Mouse (Mus musculus): ENCODE measurements at regions not wholly inside any gene's neighbourhood (a gene's known extent, or its start where the extent isn't known, plus 50 kb on each side); places are given as distances from the start of the nearest gene placed in this dataset.

DNA sequence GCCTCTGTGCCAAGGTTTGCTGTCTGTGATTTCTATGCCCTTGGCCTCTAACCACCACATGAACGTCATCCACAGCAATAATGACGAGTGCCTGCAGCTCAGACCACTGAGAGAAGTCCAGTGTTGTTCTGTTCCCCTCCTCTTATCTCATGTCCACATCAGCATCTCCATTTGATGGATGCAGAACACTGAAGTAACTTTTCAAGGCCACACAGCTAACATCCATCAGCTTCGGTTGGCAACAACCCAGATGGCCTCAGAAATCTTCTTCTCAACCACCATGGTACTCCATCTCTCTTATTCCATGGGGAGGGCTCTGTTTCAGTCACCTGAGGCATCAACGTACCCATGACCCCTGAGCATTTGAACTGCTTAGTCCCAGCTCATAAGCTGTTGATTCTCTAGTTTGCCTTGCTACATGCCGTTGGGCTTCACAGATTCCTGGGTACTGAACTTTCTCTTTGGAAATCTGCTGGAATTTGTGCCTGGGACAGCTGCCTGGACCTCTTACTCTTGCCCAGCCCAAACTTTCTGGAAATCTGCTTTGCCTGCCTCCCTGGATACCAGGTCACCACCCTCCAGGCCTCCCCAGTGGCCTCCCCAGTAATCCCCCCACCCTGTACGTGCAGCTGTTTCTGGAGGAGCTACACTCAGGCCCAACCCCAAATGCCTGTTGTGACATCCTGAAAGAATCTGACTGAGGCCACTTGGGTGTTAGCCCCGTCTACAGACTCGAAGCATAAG, 94.1 kb upstream of the Fggy start:
- no peaks in the 10 kb centered on the region for H3K9me3 ChIP-seq (replicated peaks; ENCODE audit: insufficient read depth, low read length)
- no peaks in the 10 kb centered on the region for H3K79me2 ChIP-seq (ENCODE audit: control insufficient read depth, insufficient read depth, low read length, poor library complexity)
- no peak for TF ChIP-seq ELF1 (IDR thresholded peaks at IDR 0.05; ENCODE audit: low read depth, low read length)
- no peak for TF ChIP-seq MAZ (IDR thresholded peaks at IDR 0.05; ENCODE audit: low read depth, low read length)
- TF ChIP-seq ZKSCAN1 (IDR thresholded peaks at IDR 0.05; ENCODE audit: low read depth, low read length) = no peak
- TF ChIP-seq NRF1 (IDR thresholded peaks at IDR 0.05; ENCODE audit: insufficient read depth, low read depth, low read length, poor library complexity, severe bottlenecking) = no peak
- no peak for TF ChIP-seq CHD2 (IDR thresholded peaks at IDR 0.05; ENCODE audit: low read length)
- no peak for TF ChIP-seq USF1 (IDR thresholded peaks at IDR 0.05; ENCODE audit: low read depth, low read length)
- no peak for TF ChIP-seq MYB (IDR thresholded peaks at IDR 0.05; ENCODE audit: low read depth, low read length)
- no peak for TF ChIP-seq TBP (IDR thresholded peaks at IDR 0.05; ENCODE audit: low read depth, low read length)
- no peak for TF ChIP-seq SIN3A (IDR thresholded peaks at IDR 0.05; ENCODE audit: low read length)
- TF ChIP-seq MYC (IDR thresholded peaks at IDR 0.05; ENCODE audit: low read depth, low read length) = no peak
- TF ChIP-seq GABPA (IDR thresholded peaks at IDR 0.05; ENCODE audit: low read depth, low read length) = no peak
- no peak for TF ChIP-seq NELFE (IDR thresholded peaks at IDR 0.05; ENCODE audit: low read depth, low read length)
- no peak overlapping the region for H3K27ac ChIP-seq (ENCODE audit: control insufficient read depth, low read depth, low read length)
- no peak for DNase-seq (ENCODE audit: low read depth, low spot score)
- no peaks in the 10 kb centered on the region for H3K36me3 ChIP-seq (ENCODE audit: control insufficient read depth in 1 of 2, insufficient read depth in 2 of 2, low read length in 2 of 2)
- no peaks in the 10 kb centered on the region for H3K4me1 ChIP-seq (ENCODE audit: control insufficient read depth in 1 of 2, insufficient read depth in 2 of 2, low read length in 2 of 2)
- H3K27me3 ChIP-seq (ENCODE audit: control insufficient read depth in 1 of 2, insufficient read depth in 2 of 2, low read length in 2 of 2) = no peaks in the 10 kb centered on the region
- no peak overlapping the region for H3K4me3 ChIP-seq (ENCODE audit: control insufficient read depth in 1 of 2, insufficient read depth in 1 of 2, low read depth in 2 of 2, low read length in 2 of 2)
- H3K9ac ChIP-seq (ENCODE audit: control insufficient read depth, low read depth, low read length, poor library complexity, severe bottlenecking) = no peak overlapping the region

DNA sequence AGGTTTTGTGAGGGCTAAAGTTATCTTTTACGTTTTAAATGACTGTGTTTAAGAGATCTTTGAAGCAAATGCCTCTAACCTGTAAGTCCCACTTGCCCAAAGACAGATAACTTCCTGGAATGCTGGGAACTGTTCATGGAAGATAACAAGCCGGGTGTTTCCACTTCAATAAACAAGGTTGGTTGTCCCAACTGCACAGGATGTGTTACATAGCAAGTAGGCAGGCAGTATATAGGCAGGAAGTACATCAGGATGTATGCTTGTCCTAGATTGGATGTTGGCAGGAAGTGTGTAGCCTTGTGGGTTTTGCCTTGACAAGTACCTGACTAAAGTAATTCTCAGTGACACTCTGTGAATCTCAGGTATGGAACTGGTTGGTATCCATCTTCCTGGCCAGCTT, 90.7 kb upstream of the Fggy start:
- no peak for TF ChIP-seq RAD21 (IDR thresholded peaks at IDR 0.05; ENCODE audit: low read depth, low read length)
- no peak for TF ChIP-seq SIN3A (IDR thresholded peaks at IDR 0.05; ENCODE audit: low read length)
- no peak for TF ChIP-seq CHD2 (IDR thresholded peaks at IDR 0.05; ENCODE audit: low read length)
- TF ChIP-seq RCOR1 (IDR thresholded peaks at IDR 0.05; ENCODE audit: low read depth, low read length) = no peak
- no peak for TF ChIP-seq UBTF (IDR thresholded peaks at IDR 0.05; ENCODE audit: borderline replicate concordance, insufficient read depth, low read depth, low read length)
- TF ChIP-seq TCF12 (IDR thresholded peaks at IDR 0.05; ENCODE audit: low read depth, low read length) = no peak
- TF ChIP-seq USF2 (IDR thresholded peaks at IDR 0.05; ENCODE audit: borderline replicate concordance in 1 of 2, insufficient read depth in 1 of 2, low read depth in 1 of 2, low read length in 2 of 2) = no peak
- H3K27me3 ChIP-seq (ENCODE audit: control insufficient read depth in 1 of 2, insufficient read depth in 2 of 2, low read length in 2 of 2) = no peaks in the 10 kb centered on the region
- H3K4me1 ChIP-seq (ENCODE audit: control insufficient read depth in 1 of 2, insufficient read depth in 2 of 2, low read length in 2 of 2) = no peaks in the 10 kb centered on the region
- H3K36me3 ChIP-seq (ENCODE audit: control insufficient read depth in 1 of 2, insufficient read depth in 2 of 2, low read length in 2 of 2) = no peaks in the 10 kb centered on the region
- H3K79me2 ChIP-seq (ENCODE audit: control insufficient read depth, insufficient read depth, low read length, poor library complexity) = no peaks in the 10 kb centered on the region
- H3K9ac ChIP-seq (ENCODE audit: control insufficient read depth, low read depth, low read length, poor library complexity, severe bottlenecking) = no peak overlapping the region
- H3K4me3 ChIP-seq (ENCODE audit: control insufficient read depth in 1 of 2, insufficient read depth in 1 of 2, low read depth in 2 of 2, low read length in 2 of 2) = no peak overlapping the region
- no peak overlapping the region for H3K27ac ChIP-seq (ENCODE audit: control insufficient read depth, low read depth, low read length)
- DNase-seq (ENCODE audit: low read depth, low spot score) = no peak
- H3K9me3 ChIP-seq (replicated peaks; ENCODE audit: insufficient read depth, low read length) = no peaks in the 10 kb centered on the region
